Mouse (Mus musculus) frontal cortex, adult 2 months (tissue): ENCODE data around the gene Cdhr5. TPM values are rescaled to one million over a fixed set of nuclear protein-coding genes. Genes with fewer than 3 reads are reported as not detected.
"Not testable (repeated sequence)": the region's sequence is repeated elsewhere in the genome, so short reads cannot be mapped to it uniquely, and the experiment has no call there.

Experiments
- DNase-seq, 2 experiments: peaks; one replicate each; pipeline ENCODE4 v3.0.0; 2022; ENCODE audit warnings: low spot score in 1 of 2; ENCODE audit errors: extremely low spot score in 1 of 2
- polyA plus RNA-seq: library from polyadenylated mRNA; depleted of rRNA; stranded (reverse); fragments of >200 nt; gene quantifications from 2 replicates; pipeline ENCODE4 v1.2.3, GENCODE M21; 2012

The Cdhr5 gene
- polyA plus RNA-seq, 1 experiment, result not detected

GRCm38 (mm10) chr7:141277701-141278678 is 1.4 kb upstream of the Cdhr5 start:
- DNase-seq, result no peak

DNA sequence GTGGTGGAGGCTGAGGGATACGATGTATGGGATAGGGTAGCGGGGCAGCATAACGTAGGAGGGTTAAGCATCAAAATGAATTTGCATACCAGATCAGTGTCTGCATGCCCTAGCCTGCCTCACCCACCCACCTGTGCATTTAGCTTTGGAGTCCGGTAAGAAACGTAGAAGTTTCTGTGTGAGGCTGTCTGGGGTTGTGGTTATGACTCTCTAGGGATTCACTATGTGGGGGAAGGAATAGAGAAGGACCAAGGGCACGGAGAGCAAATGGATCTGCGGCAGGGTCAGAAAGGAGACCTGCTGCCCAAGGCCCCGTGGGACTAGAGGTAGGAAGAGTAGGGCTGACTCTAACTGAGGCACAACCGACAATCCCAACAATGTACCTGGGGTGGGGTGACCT is 1.2 kb downstream of the Cdhr5 start:
- no peak for DNase-seq

DNA sequence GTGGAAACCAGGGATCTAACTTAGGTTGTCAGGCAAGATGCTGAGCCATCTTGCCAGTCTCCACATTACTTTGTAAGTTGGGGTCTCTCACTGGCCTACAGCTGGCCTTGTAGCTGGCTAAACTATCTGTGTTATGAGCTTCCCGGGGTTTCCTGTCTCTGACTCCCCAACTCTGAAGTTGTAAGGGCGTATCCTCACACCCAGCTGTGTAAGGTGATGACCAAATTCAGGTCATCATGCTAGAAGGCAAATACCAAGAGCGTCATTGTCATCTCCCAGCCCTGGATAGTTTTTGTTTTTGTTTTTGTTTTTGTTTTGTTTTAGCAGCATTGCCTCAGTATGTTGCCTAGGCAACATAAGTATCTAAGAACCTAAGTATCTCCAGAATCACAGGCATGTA is 6.0 kb downstream of the Cdhr5 start:
- DNase-seq, result no peak

DNA sequence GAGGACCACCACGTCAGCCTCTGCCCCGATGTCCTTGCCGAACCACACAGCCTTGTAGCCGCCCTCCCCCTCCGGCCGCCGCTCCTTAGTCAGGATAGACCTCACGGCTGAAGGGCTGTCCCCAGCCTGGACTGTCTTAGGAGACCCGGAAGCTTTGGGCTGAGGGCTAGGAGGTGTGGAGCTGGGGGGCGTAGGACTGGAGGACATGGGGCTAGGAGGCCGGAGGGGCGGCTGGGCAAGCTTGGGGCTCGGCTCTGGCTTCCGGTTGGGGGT is 7.4 kb downstream of the Cdhr5 start:
- no peak for DNase-seq

GRCm38 (mm10) chr7:141268466-141269272 is 7.9 kb downstream of the Cdhr5 start:
- DNase-seq, result no peak

- peak in 1 of 2 experiments; percentile 24 for DNase-seq
Observed at GRCm38 (mm10) chr7:141265739-141266561, 10.6 kb downstream of the Cdhr5 start, which contains the start of gene Irf7. Gene Irf7, minus strand, starts transcription at chr7:141266481.

- DNase-seq, result no peak
Observed at GRCm38 (mm10) chr7:141265411-141265738, 11.2 kb downstream of the Cdhr5 start.

DNA sequence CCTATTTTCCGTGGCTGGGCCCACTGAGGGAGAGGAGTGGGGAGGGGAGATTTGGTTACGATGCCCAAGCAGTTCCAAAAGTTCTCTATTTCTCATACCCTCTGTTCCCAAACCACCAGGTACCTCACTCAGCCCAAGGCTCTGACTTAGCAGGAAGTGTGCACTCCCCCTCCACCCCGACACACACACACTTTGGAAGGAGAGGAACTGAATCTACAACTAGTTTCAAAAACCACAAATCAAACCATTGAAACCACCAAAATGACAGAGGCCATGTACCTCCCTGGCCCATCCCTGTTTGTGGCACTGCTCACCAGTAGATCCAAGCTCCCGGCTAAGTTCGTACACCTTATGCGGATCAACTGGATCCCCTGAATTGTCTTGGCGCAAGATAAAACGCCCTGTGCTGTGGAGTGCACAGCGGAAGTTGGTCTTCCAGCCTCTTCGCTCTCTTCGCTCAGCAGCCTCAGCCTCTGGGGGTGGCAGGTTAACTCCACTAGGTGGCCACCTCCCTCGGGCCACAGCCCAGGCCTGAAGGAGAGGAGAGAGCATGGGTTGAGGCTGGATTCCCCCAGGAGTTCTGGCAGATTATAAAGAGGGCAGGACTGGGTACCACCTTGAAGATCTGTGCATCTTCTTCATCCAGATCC is 11.7 kb downstream of the Cdhr5 start:
- peak in 1 of 2 experiments; percentile 23 for DNase-seq

DNA sequence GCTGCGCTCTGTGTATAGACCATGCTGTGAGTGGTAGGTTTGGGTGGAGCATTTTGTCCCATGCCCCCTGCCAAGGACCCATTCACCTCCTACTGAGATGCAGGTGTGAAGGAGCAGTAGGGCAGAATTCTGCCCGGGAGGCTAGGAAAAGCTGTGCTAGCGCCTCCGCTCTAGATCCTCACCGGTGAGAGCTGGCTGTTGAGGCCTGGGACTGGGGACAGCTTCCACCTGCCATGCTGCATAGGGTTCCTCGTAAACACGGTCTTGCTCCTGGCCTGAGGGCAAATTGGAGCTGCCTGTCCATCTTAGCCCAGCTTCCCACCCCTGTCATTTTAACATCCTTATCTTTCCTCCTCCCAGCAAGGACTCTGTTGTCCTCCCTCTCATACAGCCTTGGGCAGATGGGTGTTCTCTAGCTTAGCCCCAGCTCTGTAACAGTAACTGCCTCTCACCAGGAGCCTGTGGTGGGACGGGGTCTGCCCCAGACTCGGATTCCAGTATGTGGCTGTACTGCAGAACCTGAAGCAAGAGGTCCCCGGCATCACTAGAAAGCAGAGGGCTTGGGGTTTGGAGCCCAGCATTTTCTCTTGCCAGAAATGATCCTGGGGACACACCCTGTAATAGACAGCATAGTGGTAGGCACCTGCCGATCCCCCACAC is 12.4 kb downstream of the Cdhr5 start:
- DNase-seq, result no peak

DNA sequence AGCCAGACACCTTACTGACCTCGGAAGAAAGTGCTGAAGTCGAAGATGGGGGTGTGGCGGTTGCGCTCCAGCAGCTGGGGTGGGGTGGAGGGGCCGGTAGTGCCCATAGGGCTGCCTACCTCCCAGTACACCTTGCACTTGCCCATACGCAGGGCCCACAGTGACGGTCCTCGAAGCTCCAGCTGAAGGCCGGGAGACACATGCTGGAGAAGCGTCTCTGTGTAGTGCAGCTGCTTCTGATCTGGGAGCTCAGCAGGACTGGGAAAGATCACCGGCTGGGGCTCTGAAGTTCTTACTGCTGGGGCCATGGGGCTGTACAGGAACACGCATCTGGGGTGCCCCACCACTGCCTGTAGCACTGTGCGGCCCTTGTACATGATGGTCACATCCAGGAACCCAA is 12.9 kb downstream of the Cdhr5 start:
- DNase-seq, result no peak

- no peak for DNase-seq
Observed at GRCm38 (mm10) chr7:141261480-141261879, 15.1 kb downstream of the Cdhr5 start.

- no peak for DNase-seq
Observed at GRCm38 (mm10) chr7:141256159-141256558, 20.4 kb downstream of the Cdhr5 start.

DNA sequence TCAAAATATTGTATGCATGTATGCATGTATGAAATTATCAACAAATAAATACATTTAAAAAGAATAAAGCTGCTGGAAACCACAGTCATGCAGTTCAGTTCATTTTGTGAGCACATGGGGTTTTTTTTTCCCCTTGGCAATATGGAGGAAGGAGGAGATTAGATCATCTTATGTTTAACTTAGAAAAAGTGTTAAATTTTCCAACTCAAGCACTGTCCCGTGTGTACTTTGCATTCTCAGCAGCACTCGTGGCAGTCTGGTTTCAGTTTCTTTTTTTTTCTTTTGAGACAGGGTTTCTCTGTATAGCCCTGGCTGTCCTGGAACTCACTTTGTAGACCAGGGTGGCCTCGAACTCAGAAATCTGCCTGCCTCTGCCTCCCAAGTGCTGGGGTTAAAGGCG is 26.1 kb downstream of the Cdhr5 start:
- DNase-seq, result not testable (repeated sequence)

- DNase-seq, result no peak
Observed at GRCm38 (mm10) chr7:141231551-141231950, 45.0 kb downstream of the Cdhr5 start.

GRCm38 (mm10) chr7:141231111-141231510 is 45.5 kb downstream of the Cdhr5 start:
- DNase-seq, result no peak

- no peak for DNase-seq
Observed at GRCm38 (mm10) chr7:141230570-141230969, 46.0 kb downstream of the Cdhr5 start.

DNA sequence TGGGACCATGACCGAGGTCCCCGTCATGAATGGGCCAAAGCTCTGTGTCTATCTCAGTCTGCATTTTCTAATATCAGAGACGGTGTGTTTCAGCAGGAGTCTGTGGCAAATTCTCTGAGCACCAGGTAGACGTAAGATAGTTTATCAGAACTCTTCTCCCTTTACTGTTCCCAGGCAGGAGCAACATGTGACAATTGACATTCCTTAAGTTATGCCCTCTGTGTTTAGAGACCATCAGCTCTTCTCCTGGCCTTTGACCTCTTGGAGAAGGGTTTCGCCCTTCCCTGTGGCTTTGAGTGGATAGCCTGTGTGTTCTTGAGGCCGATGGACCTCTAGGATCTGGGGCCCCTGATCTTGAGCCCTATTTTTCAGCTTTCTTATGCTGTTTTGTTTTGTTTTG is 46.9 kb downstream of the Cdhr5 start:
- no peak for DNase-seq

GRCm38 (mm10) chr7:141228279-141229067 is 48.1 kb downstream of the Cdhr5 start, which contains the start of gene Phrf1:
Gene Phrf1, plus strand, starts transcription at chr7:141228784.
- peak; percentile 72 to 95 for DNase-seq

DNA sequence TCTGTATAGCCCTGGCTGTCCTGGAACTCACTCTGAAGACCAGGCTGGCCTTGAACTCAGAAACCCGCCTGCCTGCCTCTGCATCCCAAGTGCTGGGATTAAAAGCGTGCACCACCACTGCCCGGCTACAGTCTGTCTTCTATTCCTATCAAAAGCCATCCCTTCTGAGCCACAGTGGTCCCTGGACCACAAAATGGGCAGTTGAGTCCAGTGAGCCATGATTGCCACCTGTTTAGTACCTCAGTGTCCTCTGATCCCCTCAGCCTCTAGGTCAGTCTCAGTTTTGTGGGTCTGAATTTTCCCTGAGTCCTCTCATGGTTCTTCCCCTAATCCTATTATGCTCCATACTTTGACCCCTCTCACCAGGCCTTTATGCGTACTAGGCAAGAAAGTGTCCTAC is 48.8 kb downstream of the Cdhr5 start:
- DNase-seq, result no peak
